Mouse (Mus musculus): Measurements from ENCODE around the gene P2rx4. TPM values are rescaled to one million over a fixed set of nuclear protein-coding genes. Genes with fewer than 3 reads are reported as not detected.
A peak's percentile ranks its signal among the peaks of the same experiment; 100 is the strongest.

P2rx4 gene
- polyA plus RNA-seq, 1 experiment from 2014 or later = 15.2 TPM

DNA sequence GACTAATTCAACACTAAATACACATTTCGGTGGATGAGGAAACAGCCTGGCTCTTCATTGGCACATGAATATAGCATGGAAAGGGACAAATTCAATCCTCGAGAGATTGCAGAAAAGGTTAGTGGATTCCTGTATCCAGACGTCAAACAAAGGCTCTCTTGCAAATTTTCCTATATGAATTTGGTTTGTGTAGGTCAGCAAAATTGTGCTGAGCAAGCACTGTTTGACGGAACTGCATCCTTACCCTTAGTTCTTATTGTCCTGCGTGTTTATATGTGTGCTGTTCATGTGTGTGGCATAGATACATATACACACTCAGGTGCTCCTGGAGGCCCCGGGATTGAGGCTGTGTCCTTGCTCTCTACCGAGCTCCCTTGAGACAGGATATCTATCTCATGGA lies 18.2 kb upstream of the P2rx4 start:
- H3K4me3 ChIP-seq = no peak overlapping the region
- no peak overlapping the region for H3K9ac ChIP-seq
- H3K9me3 ChIP-seq = no peaks in the 10 kb centered on the region
- H3K27ac ChIP-seq = no peak overlapping the region
- 92% methylated on average over 7 of the region's 7 CpGs for WGBS
- ATAC-seq (ENCODE audit: low FRiP score, low read depth) = no peak
- peaks cover 15% of the 10 kb centered on the region; the same call in 1 of the 2 replicates for H3K4me1 ChIP-seq
- no peaks in the 10 kb centered on the region for H3K27me3 ChIP-seq (replicated peaks)
- no peak overlapping the region for H3K4me2 ChIP-seq (replicated peaks)
- no peaks in the 10 kb centered on the region for H3K36me3 ChIP-seq

DNA sequence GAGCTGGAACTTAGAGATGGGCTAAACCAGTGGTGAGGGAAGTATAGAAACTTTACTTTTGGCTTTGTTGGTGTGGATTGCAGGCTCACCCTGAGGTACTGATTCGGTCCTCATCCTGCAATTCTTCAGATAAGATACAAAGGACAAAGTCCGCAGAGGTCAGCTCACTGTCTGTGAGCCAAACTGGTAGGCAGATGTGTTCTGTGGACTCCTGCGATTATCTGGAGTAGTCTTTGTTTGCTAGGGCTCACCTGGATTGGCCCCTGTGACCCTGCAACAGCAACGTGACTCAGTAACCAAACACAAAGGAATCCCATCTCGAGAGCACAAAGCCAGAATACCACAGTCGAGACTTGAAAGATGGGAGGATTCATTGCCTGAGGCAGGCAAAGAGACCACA lies 16.9 kb upstream of the P2rx4 start:
- WGBS = 44% methylated on average over 6 of the region's 6 CpGs
- no peak overlapping the region for H3K9ac ChIP-seq
- H3K4me1 ChIP-seq = peaks cover 15% of the 10 kb centered on the region; the same call in 1 of the 2 replicates
- H3K36me3 ChIP-seq = no peaks in the 10 kb centered on the region
- no peaks in the 10 kb centered on the region for H3K27me3 ChIP-seq (replicated peaks)
- no peaks in the 10 kb centered on the region for H3K9me3 ChIP-seq
- no peak overlapping the region for H3K4me3 ChIP-seq
- H3K4me2 ChIP-seq (replicated peaks) = no peak overlapping the region
- ATAC-seq (ENCODE audit: low FRiP score, low read depth) = no peak
- no peak overlapping the region for H3K27ac ChIP-seq

- Histone ChIP-seq H3K4me2 (replicated peaks) (no peak overlapping the region; the same call in 1 of the 2 replicates), H3K27ac (peak overlapping the region; percentile 50; the same call in 1 of the 2 replicates), H3K4me3 (no peak overlapping the region), H3K9me3 (no peaks in the 10 kb centered on the region), H3K4me1 (peaks cover 15% of the 10 kb centered on the region; the same call in 1 of the 2 replicates), H3K9ac (no peak overlapping the region), H3K36me3 (no peaks in the 10 kb centered on the region), H3K27me3 (replicated peaks) (no peaks in the 10 kb centered on the region)
- ATAC-seq (ENCODE audit: low FRiP score, low read depth) = peak; percentile 88
- WGBS = 20% methylated on average over 13 of the region's 13 CpGs
Observed at GRCm38 (mm10) chr5:122693431-122694207, 13.7 kb upstream of the P2rx4 start.

DNA sequence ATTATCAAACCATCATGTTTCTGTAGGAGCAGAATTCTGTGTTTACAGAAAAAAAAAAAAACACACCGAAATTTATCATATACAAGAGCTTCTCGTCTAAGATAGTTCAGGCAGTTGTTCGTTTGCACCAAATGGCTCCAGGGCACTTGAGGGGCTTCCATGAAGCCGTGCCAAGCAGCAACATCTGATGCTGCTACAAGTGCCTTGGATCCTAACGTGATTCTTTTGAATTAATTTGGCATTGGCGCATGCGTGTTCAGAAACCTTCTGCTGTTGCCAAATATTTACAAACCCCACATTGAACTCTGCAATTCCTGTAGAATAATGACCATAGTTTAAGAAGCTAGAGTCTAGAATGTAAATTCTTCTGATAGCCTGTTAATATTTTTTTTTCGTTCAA lies 11.8 kb upstream of the P2rx4 start:
- no peak overlapping the region for H3K4me2 ChIP-seq (replicated peaks)
- H3K9ac ChIP-seq = no peak overlapping the region
- H3K36me3 ChIP-seq = no peaks in the 10 kb centered on the region
- H3K27ac ChIP-seq = no peak overlapping the region
- 86% methylated on average over 8 of the region's 8 CpGs for WGBS
- no peaks in the 10 kb centered on the region for H3K27me3 ChIP-seq (replicated peaks)
- H3K4me1 ChIP-seq = peaks cover 15% of the 10 kb centered on the region
- no peak overlapping the region for H3K4me3 ChIP-seq
- ATAC-seq (ENCODE audit: low FRiP score, low read depth) = no peak
- no peaks in the 10 kb centered on the region for H3K9me3 ChIP-seq

DNA sequence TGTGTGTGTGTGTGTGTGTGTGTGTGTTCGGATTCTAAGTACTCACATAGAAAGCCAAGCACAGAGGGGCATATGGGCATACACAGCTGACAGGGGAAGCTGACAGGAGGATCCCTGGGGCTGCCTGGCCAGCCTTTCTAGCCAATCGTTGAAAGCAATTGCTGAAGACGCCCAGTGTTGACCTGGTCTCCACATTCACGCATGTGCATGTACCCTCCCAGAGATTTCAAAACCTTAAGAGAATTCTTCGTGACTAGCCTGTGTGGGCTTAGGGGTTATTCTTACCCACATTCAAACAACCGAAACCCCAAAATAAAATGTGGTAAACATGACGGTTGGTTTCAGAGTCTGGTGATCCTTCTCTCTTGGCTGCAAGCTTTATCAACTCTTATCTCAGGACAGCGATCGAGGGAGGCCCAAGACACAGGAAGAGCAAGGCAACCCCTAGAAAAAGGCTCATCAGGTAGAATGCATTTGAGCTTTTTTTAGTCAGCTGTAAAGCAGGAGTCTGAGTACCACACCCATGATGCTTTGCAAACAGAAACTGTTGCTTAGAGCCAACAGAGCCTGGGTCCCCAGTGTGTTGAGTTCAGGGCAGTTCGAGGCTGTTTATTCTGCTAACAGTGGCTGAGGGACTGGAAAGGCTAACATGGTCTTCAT lies 9.2 kb upstream of the P2rx4 start:
- H3K4me2 ChIP-seq (replicated peaks) = no peak overlapping the region
- 92% methylated on average over 10 of the region's 10 CpGs for WGBS
- H3K27me3 ChIP-seq (replicated peaks) = no peaks in the 10 kb centered on the region
- H3K27ac ChIP-seq = no peak overlapping the region
- no peak for ATAC-seq (ENCODE audit: low FRiP score, low read depth)
- no peaks in the 10 kb centered on the region for H3K9me3 ChIP-seq
- H3K4me1 ChIP-seq = peaks cover 7% of the 10 kb centered on the region
- no peak overlapping the region for H3K9ac ChIP-seq
- H3K4me3 ChIP-seq = no peak overlapping the region
- H3K36me3 ChIP-seq = no peaks in the 10 kb centered on the region

DNA sequence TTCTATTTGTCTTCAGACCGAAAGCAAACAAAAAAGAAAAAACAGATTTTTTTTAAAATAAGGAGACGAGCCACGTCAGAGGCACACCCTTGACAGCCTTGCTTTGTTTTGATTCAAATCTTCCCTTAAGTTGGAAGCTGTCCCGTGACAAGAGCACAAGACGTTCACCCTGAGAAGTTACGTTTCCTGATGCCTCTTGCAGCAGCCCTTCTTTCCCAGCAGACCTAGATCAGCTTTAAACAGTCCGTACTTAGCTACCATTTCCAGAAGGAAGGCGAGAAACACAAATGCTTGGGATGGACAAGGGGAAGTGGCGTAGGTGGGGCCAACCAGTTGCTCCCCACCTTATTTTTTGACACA lies 8.7 kb upstream of the P2rx4 start:
- H3K27me3 ChIP-seq (replicated peaks) = no peaks in the 10 kb centered on the region
- no peaks in the 10 kb centered on the region for H3K9me3 ChIP-seq
- no peak overlapping the region for H3K4me2 ChIP-seq (replicated peaks)
- no peaks in the 10 kb centered on the region for H3K36me3 ChIP-seq
- no peak overlapping the region for H3K27ac ChIP-seq
- H3K4me1 ChIP-seq = peaks cover 2% of the 10 kb centered on the region; the same call in 1 of the 2 replicates
- H3K4me3 ChIP-seq = no peak overlapping the region
- 85% methylated on average over 9 of the region's 9 CpGs for WGBS
- ATAC-seq (ENCODE audit: low FRiP score, low read depth) = no peak
- H3K9ac ChIP-seq = no peak overlapping the region

DNA sequence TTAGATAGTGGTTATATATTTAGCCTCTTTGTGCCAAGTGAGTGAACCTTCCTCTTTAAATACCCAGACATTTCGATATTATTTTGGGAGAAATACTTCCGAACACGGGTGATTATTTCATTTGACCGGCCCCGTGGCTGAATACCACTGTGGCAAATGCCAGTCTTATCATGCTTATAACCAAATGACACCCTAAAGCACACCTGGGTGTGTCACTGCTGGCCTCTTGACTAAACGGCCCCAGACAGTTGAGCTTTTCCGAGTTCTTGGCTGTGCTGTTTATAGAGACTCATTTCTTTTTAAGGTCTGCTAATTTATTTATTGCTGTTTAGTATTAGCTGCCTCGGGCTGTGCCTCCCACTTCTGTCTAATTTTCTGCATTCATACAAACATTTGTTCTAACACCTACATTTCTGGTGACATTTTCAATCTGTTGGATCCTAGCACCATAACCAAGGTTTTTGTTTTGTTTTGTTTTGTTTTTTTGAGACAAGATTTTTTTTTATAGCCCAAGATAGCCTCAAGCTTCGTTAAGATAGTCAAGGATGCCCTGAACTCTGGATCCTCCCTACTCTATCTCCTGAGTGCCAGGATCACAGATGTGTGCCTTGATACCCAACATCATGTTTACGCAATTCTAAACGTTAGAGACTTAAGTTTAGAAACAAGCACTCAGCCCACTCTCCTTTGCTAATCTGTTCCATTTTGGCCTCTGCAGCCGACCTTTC lies 7.1 kb upstream of the P2rx4 start:
- no peaks in the 10 kb centered on the region for H3K36me3 ChIP-seq
- no peak overlapping the region for H3K4me2 ChIP-seq (replicated peaks)
- no peaks in the 10 kb centered on the region for H3K27me3 ChIP-seq (replicated peaks)
- H3K4me3 ChIP-seq = no peak overlapping the region
- no peaks in the 10 kb centered on the region; the same call in 1 of the 2 replicates for H3K4me1 ChIP-seq
- no peaks in the 10 kb centered on the region for H3K9me3 ChIP-seq
- ATAC-seq (ENCODE audit: low FRiP score, low read depth) = no peak
- no peak overlapping the region for H3K9ac ChIP-seq
- H3K27ac ChIP-seq = no peak overlapping the region
- 77% methylated on average over 12 of the region's 12 CpGs for WGBS

DNA sequence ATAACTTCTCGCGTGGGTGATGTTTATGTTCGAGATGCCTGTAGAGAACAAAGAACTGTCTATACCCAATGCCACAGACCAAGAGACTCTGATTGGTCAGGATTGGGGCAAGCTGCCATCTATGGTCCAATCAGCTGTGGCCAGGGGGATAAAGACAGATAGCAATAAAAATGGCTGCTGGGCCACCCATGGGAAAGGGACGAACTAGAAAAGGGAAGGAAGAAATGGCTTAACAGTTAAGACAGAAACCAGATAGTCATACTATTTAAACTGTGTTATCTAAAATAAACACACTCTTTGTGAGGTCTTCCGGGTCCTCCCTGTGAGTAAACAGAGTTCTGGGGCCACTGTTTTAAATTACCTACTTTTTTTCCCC lies 6.5 kb upstream of the P2rx4 start:
- Histone ChIP-seq H3K36me3 (no peaks in the 10 kb centered on the region), H3K4me3 (no peak overlapping the region), H3K4me1 (no peaks in the 10 kb centered on the region; the same call in 1 of the 2 replicates), H3K27me3 (replicated peaks) (no peaks in the 10 kb centered on the region), H3K9ac (no peak overlapping the region), H3K4me2 (replicated peaks) (no peak overlapping the region), H3K9me3 (no peaks in the 10 kb centered on the region), H3K27ac (no peak overlapping the region)
- no peak for ATAC-seq (ENCODE audit: low FRiP score, low read depth)
- WGBS = 52% methylated on average over 5 of the region's 5 CpGs

- Histone ChIP-seq H3K4me2 (replicated peaks) (no peak overlapping the region), H3K9ac (no peak overlapping the region), H3K27me3 (replicated peaks) (no peaks in the 10 kb centered on the region), H3K36me3 (no peaks in the 10 kb centered on the region), H3K9me3 (no peaks in the 10 kb centered on the region), H3K4me1 (peaks cover 5% of the 10 kb centered on the region), H3K27ac (no peak overlapping the region), H3K4me3 (no peak overlapping the region)
- WGBS = 84% methylated on average over 6 of the region's 6 CpGs
- ATAC-seq (ENCODE audit: low FRiP score, low read depth) = no peak
Observed at GRCm38 (mm10) chr5:122702156-122702555, 5.2 kb upstream of the P2rx4 start.

- WGBS = 79% methylated on average over 2 of the region's 2 CpGs
- peaks cover 5% of the 10 kb centered on the region for H3K4me1 ChIP-seq
- no peaks in the 10 kb centered on the region for H3K27me3 ChIP-seq (replicated peaks)
- H3K4me2 ChIP-seq (replicated peaks) = no peak overlapping the region
- no peaks in the 10 kb centered on the region for H3K36me3 ChIP-seq
- no peak for ATAC-seq (ENCODE audit: low FRiP score, low read depth)
- H3K9me3 ChIP-seq = no peaks in the 10 kb centered on the region
- H3K9ac ChIP-seq = no peak overlapping the region
- H3K4me3 ChIP-seq = no peak overlapping the region
- no peak overlapping the region for H3K27ac ChIP-seq
Observed at GRCm38 (mm10) chr5:122703574-122703973, 3.8 kb upstream of the P2rx4 start.

DNA sequence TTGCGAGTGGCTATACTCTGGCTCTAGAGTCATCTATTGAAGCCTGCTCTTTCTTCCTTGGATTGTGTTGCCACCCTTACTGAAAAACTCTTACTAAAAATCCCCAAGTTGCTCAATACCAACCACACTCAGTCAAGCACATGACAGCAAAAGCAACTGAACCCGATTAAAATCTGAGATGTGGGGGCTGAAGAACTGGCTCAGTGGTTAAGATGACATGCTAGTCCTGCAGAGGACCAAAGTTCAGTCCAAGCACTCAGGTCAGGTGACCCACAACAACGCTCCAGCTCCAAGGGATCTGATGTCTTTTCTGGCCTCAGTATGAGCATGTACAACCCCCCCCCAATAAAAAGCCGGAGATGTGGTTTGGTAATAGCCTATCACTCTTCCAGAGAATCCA lies 2.8 kb upstream of the P2rx4 start:
- no peak overlapping the region for H3K4me2 ChIP-seq (replicated peaks)
- no peaks in the 10 kb centered on the region for H3K27me3 ChIP-seq (replicated peaks)
- whole genome bisulfite sequencing = 91% methylated on average over 4 of the region's 4 CpGs
- H3K9me3 ChIP-seq = no peaks in the 10 kb centered on the region
- peaks cover 5% of the 10 kb centered on the region for H3K4me1 ChIP-seq
- no peak overlapping the region for H3K9ac ChIP-seq
- H3K27ac ChIP-seq = no peak overlapping the region
- no peak overlapping the region for H3K4me3 ChIP-seq
- no peaks in the 10 kb centered on the region for H3K36me3 ChIP-seq
- ATAC-seq (ENCODE audit: low FRiP score, low read depth) = no peak

GRCm38 (mm10) chr5:122705174-122705573 lies 2.2 kb upstream of the P2rx4 start:
- H3K9ac ChIP-seq = no peak overlapping the region
- H3K9me3 ChIP-seq = no peaks in the 10 kb centered on the region
- ATAC-seq (ENCODE audit: low FRiP score, low read depth) = no peak
- H3K36me3 ChIP-seq = no peaks in the 10 kb centered on the region
- peaks cover 5% of the 10 kb centered on the region for H3K4me1 ChIP-seq
- H3K4me3 ChIP-seq = no peak overlapping the region
- H3K27me3 ChIP-seq (replicated peaks) = no peaks in the 10 kb centered on the region
- no peak overlapping the region for H3K27ac ChIP-seq
- 83% methylated on average over 3 of the region's 3 CpGs for WGBS
- no peak overlapping the region for H3K4me2 ChIP-seq (replicated peaks)
